Mouse (Mus musculus) cortical plate, adult 2 months (tissue): ENCODE measurements at regions not wholly inside any gene's neighbourhood (a gene's known extent, or its start where the extent isn't known, plus 50 kb on each side); places are given as distances from the start of the nearest gene placed in this dataset.

Experiments
- H3K27ac ChIP-seq: fragments of 200-500 bp; 2 replicates; pipeline ENCODE4 v1.5.1; 2012; ENCODE audit warnings: low read length, control low read depth, inconsistent platforms; ENCODE audit not compliant: insufficient read depth
- H3K4me1 ChIP-seq: fragments of 200-500 bp; 2 replicates; pipeline ENCODE4 v1.6.1; 2011; ENCODE audit warnings: low read length; ENCODE audit not compliant: control insufficient read depth, insufficient read depth
- H3K4me3 ChIP-seq: fragments of 200-500 bp; 2 replicates; pipeline ENCODE4 v1.5.1; 2011; ENCODE audit warnings: mild to moderate bottlenecking, low read length, control low read depth; ENCODE audit not compliant: insufficient read depth
- CTCF ChIP-seq: fragments of 200-500 bp; IDR thresholded peaks from 2 replicates; pipeline ENCODE4 v1.5.1; 2011; ENCODE audit warnings: mild to moderate bottlenecking, control low read depth, low read length; ENCODE audit not compliant: insufficient read depth; ENCODE audit errors: extremely low read depth
- POLR2A ChIP-seq: fragments of 200-500 bp; IDR thresholded peaks from 2 replicates; pipeline ENCODE4 v1.6.1; 2011; ENCODE audit warnings: mild to moderate bottlenecking, low read length, control low read depth; ENCODE audit not compliant: insufficient read depth; ENCODE audit errors: extremely low read depth

- no peak for TF ChIP-seq CTCF
- TF ChIP-seq POLR2A, result no peak
- Histone ChIP-seq H3K27ac (no peak overlapping the region), H3K4me1 (no peaks in the 10 kb centered on the region), H3K4me3 (no peak overlapping the region)
Observed at GRCm38 (mm10) chr13:101522597-101522996, 245.4 kb downstream of the Pik3r1 start.

GRCm38 (mm10) chr13:101513354-101513753 lies 254.7 kb downstream of the Pik3r1 start:
- TF ChIP-seq POLR2A (no peak), CTCF (no peak)
- no peak overlapping the region for H3K27ac ChIP-seq
- no peak overlapping the region for H3K4me3 ChIP-seq
- H3K4me1 ChIP-seq, result no peaks in the 10 kb centered on the region

- H3K4me1 ChIP-seq, result no peaks in the 10 kb centered on the region
- H3K27ac ChIP-seq, result no peak overlapping the region
- no peak overlapping the region for H3K4me3 ChIP-seq
- TF ChIP-seq CTCF (peak; percentile 30; the same call in 1 of the 2 replicates), POLR2A (no peak)
Observed at GRCm38 (mm10) chr13:101509946-101510345, 258.1 kb downstream of the Pik3r1 start.

- Histone ChIP-seq H3K27ac (no peak overlapping the region), H3K4me3 (no peak overlapping the region), H3K4me1 (no peaks in the 10 kb centered on the region)
- TF ChIP-seq CTCF (no peak), POLR2A (no peak)
Observed at GRCm38 (mm10) chr13:101508331-101508730, 259.7 kb downstream of the Pik3r1 start.

- no peak for TF ChIP-seq CTCF
- no peaks in the 10 kb centered on the region for H3K4me1 ChIP-seq
- no peak overlapping the region for H3K27ac ChIP-seq
- H3K4me3 ChIP-seq, result no peak overlapping the region
Observed at GRCm38 (mm10) chr13:101506696-101507095, 261.3 kb downstream of the Pik3r1 start.

- TF ChIP-seq POLR2A (no peak), CTCF (no peak)
- Histone ChIP-seq H3K4me3 (no peak overlapping the region), H3K27ac (no peak overlapping the region), H3K4me1 (no peaks in the 10 kb centered on the region)
Observed at GRCm38 (mm10) chr13:101505054-101505453, 263.0 kb downstream of the Pik3r1 start.

GRCm38 (mm10) chr13:101504241-101504640 lies 263.8 kb downstream of the Pik3r1 start:
- TF ChIP-seq POLR2A, result no peak
- no peak for TF ChIP-seq CTCF
- H3K4me3 ChIP-seq, result no peak overlapping the region
- H3K27ac ChIP-seq, result no peak overlapping the region
- H3K4me1 ChIP-seq, result no peaks in the 10 kb centered on the region

- TF ChIP-seq POLR2A (no peak), CTCF (no peak)
Observed at GRCm38 (mm10) chr13:101501845-101502284, 266.2 kb downstream of the Pik3r1 start.

GRCm38 (mm10) chr13:101501061-101501460 lies 267.0 kb downstream of the Pik3r1 start:
- TF ChIP-seq POLR2A (no peak), CTCF (no peak)
- Histone ChIP-seq H3K4me3 (no peak overlapping the region), H3K27ac (no peak overlapping the region), H3K4me1 (no peaks in the 10 kb centered on the region)

More at GRCm38 (mm10) chr13:101501845-101502284, 266.2 kb downstream of the Pik3r1 start:
- H3K4me1 ChIP-seq, result no peaks in the 10 kb centered on the region
- no peak overlapping the region for H3K4me3 ChIP-seq
- H3K27ac ChIP-seq, result no peak overlapping the region

GRCm38 (mm10) chr13:101491835-101492234 lies 276.2 kb downstream of the Pik3r1 start:
- 0 out of 2 replicates have a peak overlapping the region, but pooled peaks have one; percentile 50 for H3K27ac ChIP-seq
- H3K4me3 ChIP-seq, result no peak overlapping the region
- TF ChIP-seq POLR2A (no peak), CTCF (no peak)
- no peaks in the 10 kb centered on the region; the same call in 1 of the 2 replicates for H3K4me1 ChIP-seq

GRCm38 (mm10) chr13:101490961-101491360 lies 277.1 kb downstream of the Pik3r1 start:
- no peak overlapping the region for H3K27ac ChIP-seq
- TF ChIP-seq POLR2A, result no peak
- TF ChIP-seq CTCF, result no peak
- H3K4me1 ChIP-seq, result no peaks in the 10 kb centered on the region; the same call in 1 of the 2 replicates
- no peak overlapping the region for H3K4me3 ChIP-seq
